Mouse (Mus musculus): ENCODE results near the gene Zup1. TPM values are rescaled to one million over a fixed set of nuclear protein-coding genes. Genes with fewer than 3 reads are reported as not detected.
"Not testable (repeated sequence)": the region's sequence is repeated elsewhere in the genome, so short reads cannot be mapped to it uniquely, and the experiment has no call there.

The Zup1 gene
- polyA plus RNA-seq (2014; fragmentation: Nextera tagmentation; extraction: Ambion mirVana), result 21.6 and 27.7 TPM in 2 replicates

DNA sequence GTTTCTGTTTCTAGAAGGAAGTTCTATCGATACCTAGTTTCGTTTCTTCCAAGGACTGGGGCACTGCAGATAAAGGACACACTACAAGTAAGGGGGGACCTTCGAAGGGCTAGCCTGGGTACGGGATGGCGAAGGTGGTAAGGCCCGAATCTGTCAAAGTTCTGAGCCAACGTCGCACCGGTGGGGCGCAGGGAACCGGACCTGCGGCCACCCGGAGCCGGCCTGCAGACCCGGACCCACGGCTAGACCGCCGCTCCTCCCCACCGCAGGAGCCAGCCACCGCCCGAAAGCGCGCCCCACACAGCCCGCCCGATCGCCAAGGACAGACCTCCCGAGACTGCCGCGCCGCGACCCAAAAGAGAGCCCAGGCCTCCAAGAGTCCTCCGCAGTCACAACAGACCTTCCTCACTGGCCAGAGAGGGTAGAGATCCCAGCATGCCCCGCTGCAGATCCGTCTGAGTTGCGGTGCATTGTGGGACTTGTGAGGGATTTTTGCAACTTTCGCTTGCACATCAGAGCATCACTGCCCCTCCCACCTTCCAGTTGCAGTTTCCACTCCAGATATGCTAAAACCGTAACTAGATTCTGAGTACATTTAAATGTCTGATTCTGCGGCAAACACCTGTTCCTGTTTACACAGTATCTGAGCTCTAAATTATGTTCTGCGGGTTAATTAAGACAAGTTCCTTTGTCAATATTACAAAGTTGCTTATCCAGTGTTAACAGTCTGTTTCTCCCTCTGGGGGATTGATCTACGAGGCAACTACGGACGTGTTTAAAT lies at the start of gene Zup1:
Zup1 (minus strand) TSS at position 467 of the 781 bp plus-strand sequence.
- H3K36me3 ChIP-seq (ENCODE audit: control insufficient read depth, insufficient read depth, low read length), result peaks cover 16% of the 10 kb centered on the region
- WGBS, result 3% methylated on average over 42 of the region's 42 CpGs

DNA sequence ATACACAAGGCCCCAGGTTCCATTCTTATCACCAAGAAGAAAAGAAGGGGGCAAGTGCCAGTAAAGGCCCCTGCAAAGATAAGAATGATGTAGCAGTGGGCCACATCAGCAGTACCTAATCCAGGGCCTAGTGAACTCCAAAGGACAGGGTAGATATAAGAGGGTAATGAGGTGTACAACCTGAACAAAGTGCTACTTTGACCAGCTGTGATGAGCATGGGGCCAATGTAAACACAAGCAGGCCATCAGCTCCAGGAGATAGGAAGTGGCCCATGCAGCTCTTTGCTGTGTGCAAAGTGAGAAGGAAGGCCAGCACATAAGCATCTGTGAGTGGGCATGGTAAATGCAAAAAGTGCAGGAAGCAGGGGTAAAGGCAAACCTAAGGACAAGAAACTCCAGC lies 47.3 kb upstream of the Zup1 start:
- H3K9ac ChIP-seq (replicated peaks; ENCODE audit: low read length), result no peak overlapping the region
- H3K36me3 ChIP-seq (ENCODE audit: control insufficient read depth, insufficient read depth, low read length), result peaks cover 77% of the 10 kb centered on the region
- DNase-seq, result no peak
- H3K4me3 ChIP-seq (replicated peaks; ENCODE audit: low read depth, low read length), result no peak overlapping the region
- H3K27me3 ChIP-seq (ENCODE audit: control insufficient read depth, insufficient read depth, low read length), result no peaks in the 10 kb centered on the region
- H3K4me1 ChIP-seq (ENCODE audit: control insufficient read depth, insufficient read depth, low read length), result no peaks in the 10 kb centered on the region
- no peak for ATAC-seq (ENCODE audit: low FRiP score, low TSS enrichment)
- no peak overlapping the region for H3K27ac ChIP-seq (replicated peaks; ENCODE audit: low read depth, low read length)
- H3K4me2 ChIP-seq (ENCODE audit: low read length), result no peak overlapping the region
- H3K9me3 ChIP-seq (ENCODE audit: control insufficient read depth, low read length), result no peaks in the 10 kb centered on the region

More for the DNA sequence above, at the start of gene Zup1:
- no peaks in the 10 kb centered on the region for H3K27me3 ChIP-seq (ENCODE audit: control insufficient read depth, insufficient read depth, low read length)
- peak within 1 kb of the TSS; percentile 56 for H3K4me2 ChIP-seq (ENCODE audit: low read length)
- H3K9me3 ChIP-seq (ENCODE audit: control insufficient read depth, low read length), result no peaks in the 10 kb centered on the region
- ATAC-seq (ENCODE audit: low FRiP score, low TSS enrichment) (peak; percentile 95), DNase-seq (peak; percentile 90)
- peak within 1 kb of the TSS; percentile 95 for H3K9ac ChIP-seq (replicated peaks; ENCODE audit: low read length)
- peak within 1 kb of the TSS; percentile 78 for H3K27ac ChIP-seq (replicated peaks; ENCODE audit: low read depth, low read length)
- H3K4me3 ChIP-seq (replicated peaks; ENCODE audit: low read depth, low read length), result peak within 1 kb of the TSS; percentile 85
- peaks cover 14% of the 10 kb centered on the region; the same call in 1 of the 2 replicates for H3K4me1 ChIP-seq (ENCODE audit: control insufficient read depth, insufficient read depth, low read length)

DNA sequence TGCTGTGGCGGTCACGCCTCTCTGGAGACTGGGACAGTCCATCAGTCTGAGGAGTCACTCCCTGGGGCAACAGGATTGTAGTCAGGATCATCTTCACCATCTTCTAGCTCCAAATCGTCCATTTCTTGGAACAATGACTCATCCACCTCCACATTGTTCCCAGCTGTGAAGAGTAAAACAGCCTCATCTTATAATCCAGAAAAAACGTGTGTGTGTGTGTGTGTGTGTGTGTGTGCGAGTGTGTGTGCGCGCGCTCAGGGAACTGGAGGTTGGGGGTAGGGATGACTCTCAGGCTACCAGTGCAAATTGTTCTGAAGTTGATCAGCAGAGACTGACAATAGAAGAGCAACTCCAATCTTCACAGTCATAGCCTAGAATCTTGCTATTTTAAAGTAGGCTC lies 45.6 kb upstream of the Zup1 start:
- not testable (repeated sequence) for ATAC-seq (ENCODE audit: low FRiP score, low TSS enrichment); H3K27me3 ChIP-seq (ENCODE audit: control insufficient read depth, insufficient read depth, low read length); H3K4me2 ChIP-seq (ENCODE audit: low read length); H3K4me1 ChIP-seq (ENCODE audit: control insufficient read depth, insufficient read depth, low read length); H3K4me3 ChIP-seq (replicated peaks; ENCODE audit: low read depth, low read length); H3K27ac ChIP-seq (replicated peaks; ENCODE audit: low read depth, low read length); H3K9me3 ChIP-seq (ENCODE audit: control insufficient read depth, low read length); H3K9ac ChIP-seq (replicated peaks; ENCODE audit: low read length); DNase-seq
- 94% methylated on average over 6 of the region's 8 CpGs for WGBS
- peaks cover 77% of the 10 kb centered on the region for H3K36me3 ChIP-seq (ENCODE audit: control insufficient read depth, insufficient read depth, low read length)

DNA sequence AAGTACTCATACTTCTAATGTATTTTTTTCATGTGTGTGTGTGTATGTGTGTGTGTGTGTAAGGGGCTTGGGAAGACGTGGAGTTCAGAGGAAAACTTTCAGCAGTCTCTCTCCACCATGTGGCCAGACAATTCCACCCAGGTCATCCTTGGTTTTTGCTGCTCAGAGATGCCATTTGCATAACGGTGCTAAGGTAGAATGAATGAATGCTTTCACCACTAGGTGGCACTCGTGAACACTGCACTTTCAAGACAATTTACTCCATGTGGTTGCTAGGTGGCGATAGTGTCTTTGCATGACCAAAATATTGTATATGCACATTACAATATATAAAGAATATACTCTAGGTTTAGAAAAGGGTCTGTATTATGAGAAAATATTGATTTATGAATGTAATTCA lies 35.7 kb upstream of the Zup1 start:
- H3K4me1 ChIP-seq (ENCODE audit: control insufficient read depth, insufficient read depth, low read length), result no peaks in the 10 kb centered on the region
- peaks cover 12% of the 10 kb centered on the region for H3K36me3 ChIP-seq (ENCODE audit: control insufficient read depth, insufficient read depth, low read length)
- no peak overlapping the region for H3K9ac ChIP-seq (replicated peaks; ENCODE audit: low read length)
- WGBS, result 21% methylated on average over 4 of the region's 4 CpGs
- DNase-seq (peak; percentile 89), ATAC-seq (ENCODE audit: low FRiP score, low TSS enrichment) (peak; percentile 73; the same call in 1 of the 2 replicates)
- no peaks in the 10 kb centered on the region for H3K27me3 ChIP-seq (ENCODE audit: control insufficient read depth, insufficient read depth, low read length)
- H3K4me2 ChIP-seq (ENCODE audit: low read length), result no peak overlapping the region
- no peak overlapping the region for H3K27ac ChIP-seq (replicated peaks; ENCODE audit: low read depth, low read length)
- H3K9me3 ChIP-seq (ENCODE audit: control insufficient read depth, low read length), result no peaks in the 10 kb centered on the region
- H3K4me3 ChIP-seq (replicated peaks; ENCODE audit: low read depth, low read length), result no peak overlapping the region

DNA sequence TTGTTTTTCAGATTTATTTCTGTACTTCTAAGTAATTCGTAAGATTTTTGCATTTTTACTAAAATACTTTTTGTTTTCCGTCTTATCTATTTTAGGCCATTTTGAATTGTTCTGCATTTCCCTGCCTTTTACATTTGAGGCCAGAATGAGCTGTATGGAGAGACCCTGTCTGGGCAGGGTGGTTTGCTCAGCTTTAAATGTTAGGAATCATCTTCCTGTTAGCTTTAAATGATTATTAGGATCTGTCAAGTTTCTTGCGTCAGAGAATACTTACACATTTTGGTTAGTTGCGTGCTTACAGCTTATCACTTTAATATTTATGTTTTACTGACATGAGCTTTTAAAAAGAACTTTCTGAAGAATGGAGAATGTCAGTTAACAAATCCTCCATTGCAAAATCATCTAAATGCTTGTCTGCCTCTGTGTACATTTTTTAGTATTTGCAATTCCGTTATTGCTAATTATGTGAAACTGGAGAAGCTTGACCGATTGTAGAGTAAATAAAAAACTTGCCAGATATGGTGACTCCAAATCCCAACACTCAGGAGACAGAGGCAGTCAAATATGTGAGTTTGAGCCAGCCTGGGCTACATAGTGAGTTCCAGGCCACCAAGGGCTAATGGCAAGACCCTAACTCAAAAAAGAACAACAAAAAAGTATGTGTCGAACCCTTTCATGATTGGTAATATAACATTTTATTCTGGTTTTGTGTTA lies 23.9 kb upstream of the Zup1 start:
- Histone ChIP-seq H3K4me3 (replicated peaks; ENCODE audit: low read depth, low read length) (no peak overlapping the region), H3K4me1 (ENCODE audit: control insufficient read depth, insufficient read depth, low read length) (no peaks in the 10 kb centered on the region), H3K27me3 (ENCODE audit: control insufficient read depth, insufficient read depth, low read length) (no peaks in the 10 kb centered on the region), H3K9ac (replicated peaks; ENCODE audit: low read length) (no peak overlapping the region), H3K27ac (replicated peaks; ENCODE audit: low read depth, low read length) (no peak overlapping the region), H3K9me3 (ENCODE audit: control insufficient read depth, low read length) (no peaks in the 10 kb centered on the region), H3K36me3 (ENCODE audit: control insufficient read depth, insufficient read depth, low read length) (no peaks in the 10 kb centered on the region), H3K4me2 (ENCODE audit: low read length) (no peak overlapping the region)
- no peak for ATAC-seq (ENCODE audit: low FRiP score, low TSS enrichment)
- WGBS, result 95% methylated on average over 7 of the region's 7 CpGs
- no peak for DNase-seq

DNA sequence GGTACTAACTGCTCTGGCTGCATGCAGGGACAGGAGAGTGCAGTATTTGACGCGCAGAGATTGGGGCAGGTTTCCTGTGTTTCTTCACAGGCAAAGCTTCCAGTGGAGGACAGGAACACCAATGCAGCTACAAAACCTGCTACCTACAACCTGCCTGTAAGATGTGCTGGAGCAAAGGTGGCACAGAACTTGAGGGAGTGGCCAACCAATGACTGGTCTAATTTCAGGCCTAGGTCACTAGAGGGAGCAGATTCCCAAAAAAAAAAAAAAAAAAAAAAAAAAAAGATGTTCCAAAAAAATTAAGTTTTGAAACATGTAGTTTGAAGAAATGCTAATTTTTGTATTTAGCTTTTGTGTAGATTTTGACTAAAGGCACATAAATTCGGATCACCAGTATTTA lies 1.4 kb upstream of the Zup1 start:
- ATAC-seq (ENCODE audit: low FRiP score, low TSS enrichment), result no peak
- H3K27ac ChIP-seq (replicated peaks; ENCODE audit: low read depth, low read length), result no peak overlapping the region
- peaks cover 12% of the 10 kb centered on the region for H3K36me3 ChIP-seq (ENCODE audit: control insufficient read depth, insufficient read depth, low read length)
- no peak for DNase-seq
- H3K4me1 ChIP-seq (ENCODE audit: control insufficient read depth, insufficient read depth, low read length), result peaks cover 14% of the 10 kb centered on the region; the same call in 1 of the 2 replicates
- H3K27me3 ChIP-seq (ENCODE audit: control insufficient read depth, insufficient read depth, low read length), result no peaks in the 10 kb centered on the region
- H3K9me3 ChIP-seq (ENCODE audit: control insufficient read depth, low read length), result no peaks in the 10 kb centered on the region
- H3K4me2 ChIP-seq (ENCODE audit: low read length), result no peak overlapping the region
- no peak overlapping the region for H3K9ac ChIP-seq (replicated peaks; ENCODE audit: low read length)
- 78% methylated on average over 3 of the region's 3 CpGs for WGBS
- no peak overlapping the region for H3K4me3 ChIP-seq (replicated peaks; ENCODE audit: low read depth, low read length)

DNA sequence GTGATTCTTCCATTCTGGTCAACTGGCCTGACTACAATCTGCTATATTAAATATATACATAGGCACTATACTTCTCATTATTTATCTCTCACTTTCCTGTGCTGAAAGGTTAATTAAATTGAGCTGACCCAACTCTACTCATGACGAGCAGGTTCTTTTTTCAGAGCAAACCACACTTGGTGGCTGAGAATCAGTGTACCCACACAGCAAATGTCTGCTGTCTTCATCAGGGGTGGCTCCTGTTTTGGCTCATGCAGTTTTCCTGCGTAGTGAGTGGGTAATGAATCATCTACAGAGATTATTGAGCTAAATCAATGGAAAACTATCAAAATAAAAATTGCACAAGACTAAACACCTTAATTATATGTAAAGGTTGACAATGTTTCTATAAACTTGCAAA lies 4.7 kb downstream of the Zup1 start:
- Histone ChIP-seq H3K36me3 (ENCODE audit: control insufficient read depth, insufficient read depth, low read length) (peaks cover 41% of the 10 kb centered on the region), H3K4me2 (ENCODE audit: low read length) (no peak overlapping the region), H3K27me3 (ENCODE audit: control insufficient read depth, insufficient read depth, low read length) (no peaks in the 10 kb centered on the region), H3K9me3 (ENCODE audit: control insufficient read depth, low read length) (no peaks in the 10 kb centered on the region), H3K4me1 (ENCODE audit: control insufficient read depth, insufficient read depth, low read length) (peaks cover 14% of the 10 kb centered on the region; the same call in 1 of the 2 replicates), H3K4me3 (replicated peaks; ENCODE audit: low read depth, low read length) (no peak overlapping the region), H3K9ac (replicated peaks; ENCODE audit: low read length) (no peak overlapping the region), H3K27ac (replicated peaks; ENCODE audit: low read depth, low read length) (no peak overlapping the region)
- DNase-seq, result no peak
- ATAC-seq (ENCODE audit: low FRiP score, low TSS enrichment), result no peak
- WGBS, result 92% methylated on average over 2 of the region's 2 CpGs

DNA sequence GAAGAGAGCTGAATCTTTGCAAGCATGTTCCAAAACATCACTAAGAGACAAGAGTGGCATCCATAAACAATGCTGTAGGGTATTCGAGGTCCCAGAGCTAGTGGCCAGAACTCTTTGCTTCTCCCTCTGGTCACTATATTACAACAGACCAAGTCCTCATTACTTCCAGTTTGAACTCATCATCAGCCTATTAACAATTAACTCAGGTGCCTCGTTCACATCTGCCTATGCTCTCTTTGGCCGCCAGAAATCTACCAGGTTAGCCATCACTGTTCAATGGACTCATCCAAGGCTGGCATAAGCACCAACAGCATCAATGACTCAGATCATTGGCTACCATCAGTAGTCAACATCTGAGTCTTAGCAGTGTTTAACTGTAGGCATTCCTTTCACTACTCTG lies 5.7 kb downstream of the Zup1 start:
- no peaks in the 10 kb centered on the region for H3K27me3 ChIP-seq (ENCODE audit: control insufficient read depth, insufficient read depth, low read length)
- DNase-seq (no peak), ATAC-seq (ENCODE audit: low FRiP score, low TSS enrichment) (no peak)
- no peak overlapping the region for H3K9ac ChIP-seq (replicated peaks; ENCODE audit: low read length)
- H3K36me3 ChIP-seq (ENCODE audit: control insufficient read depth, insufficient read depth, low read length), result peaks cover 47% of the 10 kb centered on the region
- no peak overlapping the region for H3K4me2 ChIP-seq (ENCODE audit: low read length)
- peaks cover 14% of the 10 kb centered on the region; the same call in 1 of the 2 replicates for H3K4me1 ChIP-seq (ENCODE audit: control insufficient read depth, insufficient read depth, low read length)
- no peak overlapping the region for H3K4me3 ChIP-seq (replicated peaks; ENCODE audit: low read depth, low read length)
- H3K27ac ChIP-seq (replicated peaks; ENCODE audit: low read depth, low read length), result no peak overlapping the region
- WGBS, result 91% methylated on average over 3 of the region's 3 CpGs
- no peaks in the 10 kb centered on the region for H3K9me3 ChIP-seq (ENCODE audit: control insufficient read depth, low read length)

Data from midbrain, embryonic 14.5 days (tissue).